ENCODE assay signal across 16 mouse cellular contexts in the genomic region with DNA sequence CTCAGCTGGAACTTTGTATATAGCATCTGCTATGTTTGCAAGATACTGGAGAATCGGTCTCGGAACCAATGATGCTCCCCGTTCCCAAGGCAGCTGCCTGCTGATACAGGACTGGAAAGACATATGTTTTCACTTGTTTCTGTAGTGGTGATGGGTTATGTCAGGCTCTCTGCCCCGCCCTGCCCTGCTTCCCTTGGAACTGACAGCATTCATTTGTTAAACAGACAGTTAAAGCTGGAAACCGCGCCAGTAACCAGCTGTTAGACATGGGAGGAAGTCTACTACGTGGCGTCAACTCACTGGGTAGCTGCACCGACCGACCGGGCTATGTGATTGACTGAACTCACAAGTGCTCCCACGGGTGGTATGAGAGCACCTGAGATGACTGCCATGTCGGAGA. TPM values are rescaled to one million over a fixed set of nuclear protein-coding genes. Genes with fewer than 3 reads are reported as not detected.
DNase-seq lines count a peak whose midpoint lies in the region; ATAC-seq and TF ChIP-seq lines count a peak whose summit lies in the region.
"Had no signal": no experiment of that assay in that cellular context is flagged by ENCODE, and none has a peak within 500 bp of the region (broad histone marks: within the 10 kb centered on the region; RNA-seq: fewer than 3 reads in every experiment).

No protein-coding gene starts in this region.

- no peak overlapping the region for H3K4me2 ChIP-seq in heart, embryonic 11.5 days
- H3K4me2 ChIP-seq in midbrain, embryonic 13.5 days (replicated peaks): no peak overlapping the region
- H3K4me2 ChIP-seq: embryonic facial prominence, embryonic 12.5 days; forebrain, embryonic 12.5 days; hindbrain, embryonic 15.5 days had no signal

- H3K27me3 ChIP-seq in heart, adult 2 months (ENCODE audit: control insufficient read depth, insufficient read depth, low read length): no peaks in the 10 kb centered on the region
- H3K27me3 ChIP-seq in heart, embryonic 11.5 days (ENCODE audit: control insufficient read depth, insufficient read depth, low read length): no peaks in the 10 kb centered on the region
- H3K27me3 ChIP-seq in midbrain, embryonic 13.5 days: no peaks in the 10 kb centered on the region
- H3K27me3 ChIP-seq: CH12.LX; embryonic facial prominence, embryonic 12.5 days; forebrain, embryonic 12.5 days; hindbrain, embryonic 15.5 days had no signal

- TF ChIP-seq POLR2A in heart, adult 2 months (IDR thresholded peaks at IDR 0.05; ENCODE audit: insufficient read depth, low read depth, low read length): no peak

- H3K79me2 ChIP-seq in heart, adult 2 months (replicated peaks; ENCODE audit: control insufficient read depth, insufficient read depth, low read length): no peaks in the 10 kb centered on the region

- no peak overlapping the region for H3K4me3 ChIP-seq in heart, adult 2 months
- no peak overlapping the region for H3K4me3 ChIP-seq in heart, embryonic 11.5 days (ENCODE audit: low read depth, low read length)
- no peak overlapping the region for H3K4me3 ChIP-seq in midbrain, embryonic 13.5 days (replicated peaks)
- H3K4me3 ChIP-seq: embryonic facial prominence, embryonic 12.5 days; forebrain, embryonic 12.5 days; hindbrain, embryonic 15.5 days had no signal

- no peaks in the 10 kb centered on the region for H3K9me3 ChIP-seq in heart, embryonic 11.5 days (replicated peaks; ENCODE audit: control insufficient read depth, low read length)
- no peaks in the 10 kb centered on the region for H3K9me3 ChIP-seq in midbrain, embryonic 13.5 days
- H3K9me3 ChIP-seq: embryonic facial prominence, embryonic 12.5 days; forebrain, embryonic 12.5 days; hindbrain, embryonic 15.5 days had no signal

- no peak for TF ChIP-seq EP300 in heart, adult 2 months (IDR thresholded peaks at IDR 0.05; ENCODE audit: insufficient read depth, low read depth, low read length)

- ATAC-seq in heart, embryonic 11.5 days (replicated peaks; ENCODE audit: insufficient number of reproducible peaks, low FRiP score, low TSS enrichment): no peak
- ATAC-seq in midbrain, embryonic 13.5 days: no peak
- ATAC-seq: liver, postnatal 0 days; midbrain, embryonic 16.5 days had no signal

- no peak overlapping the region for H3K9ac ChIP-seq in heart, adult 2 months (ENCODE audit: low read depth, low read length)
- H3K9ac ChIP-seq in heart, embryonic 11.5 days (ENCODE audit: low read depth, low read length): no peak overlapping the region
- no peak overlapping the region for H3K9ac ChIP-seq in midbrain, embryonic 13.5 days (replicated peaks)
- H3K9ac ChIP-seq: embryonic facial prominence, embryonic 12.5 days; forebrain, embryonic 12.5 days; hindbrain, embryonic 15.5 days; liver, postnatal 0 days had no signal

- no CpG with 5 or more reads among the region's 13 CpGs for WGBS in heart, adult 2 months
- WGBS in heart, embryonic 11.5 days (ENCODE audit: insufficient replicate concordance): no CpG with 5 or more reads among the region's 13 CpGs
- WGBS in midbrain, embryonic 13.5 days: no CpG with 5 or more reads among the region's 13 CpGs

- TF ChIP-seq CTCF in heart, adult 2 months (IDR thresholded peaks at IDR 0.05): no peak

- DNase-seq in heart, adult 2 months: peak; percentile 27 to 29
- peak; percentile 37 for DNase-seq in retina, embryonic 14.5 days (ENCODE audit: low spot score)
- DNase-seq in retina, postnatal 1 day: no peak
- peak; percentile 52 to 71 for DNase-seq in heart, postnatal 14 days
- DNase-seq in mesoderm, embryonic 11.5 days (ENCODE audit: low read depth, low spot score): peak; percentile 78
- no peak for DNase-seq in frontal cortex, postnatal 25 days (ENCODE audit: low spot score in 2 of 2)
- DNase-seq: adrenal gland, postnatal 36 days; liver, postnatal 0 days had no signal

- no peaks in the 10 kb centered on the region for H3K36me3 ChIP-seq in heart, adult 2 months (ENCODE audit: control insufficient read depth, insufficient read depth, low read length)
- no peaks in the 10 kb centered on the region for H3K36me3 ChIP-seq in heart, embryonic 11.5 days (ENCODE audit: control insufficient read depth, insufficient read depth, low read length)
- H3K36me3 ChIP-seq in midbrain, embryonic 13.5 days: no peaks in the 10 kb centered on the region
- H3K36me3 ChIP-seq: embryonic facial prominence, embryonic 12.5 days; forebrain, embryonic 12.5 days; hindbrain, embryonic 15.5 days had no signal

- H3K4me1 ChIP-seq in heart, adult 2 months (ENCODE audit: control insufficient read depth, insufficient read depth, low read length): no peaks in the 10 kb centered on the region
- H3K4me1 ChIP-seq in heart, embryonic 11.5 days (ENCODE audit: control insufficient read depth, insufficient read depth, low read length): no peaks in the 10 kb centered on the region
- H3K4me1 ChIP-seq in midbrain, embryonic 13.5 days (replicated peaks): no peaks in the 10 kb centered on the region
- H3K4me1 ChIP-seq: embryonic facial prominence, embryonic 12.5 days; forebrain, embryonic 12.5 days; hindbrain, embryonic 15.5 days had no signal

- H3K27ac ChIP-seq in heart, adult 2 months: no peak overlapping the region
- no peak overlapping the region for H3K27ac ChIP-seq in heart, embryonic 11.5 days (ENCODE audit: low read depth, low read length)
- H3K27ac ChIP-seq in midbrain, embryonic 13.5 days: no peak overlapping the region
- H3K27ac ChIP-seq: embryonic facial prominence, embryonic 12.5 days; forebrain, embryonic 12.5 days; hindbrain, embryonic 15.5 days; kidney, postnatal 0 days had no signal

- intact Hi-C loops in heart, adult 2 months (cut with DNase I): no loop called here
- intact Hi-C loops in heart, postnatal 14 days (cut with DNase I): no loop called here

RNA-seq across cellular contexts. Expression of gene Adamts18, which starts 56.7 kb away (rescaled TPM):
- total RNA-seq in heart, adult 2 months (2021): not detected
- polyA plus RNA-seq in heart, adult 2 months (2012; rRNA removed): 0.04 TPM in 1 of 2 replicates, not detected in the other
- polyA plus RNA-seq in heart, embryonic 11.5 days (2014; fragmentation: Nextera tagmentation; extraction: Ambion mirVana): 3.2 and 4.6 TPM in 2 replicates
- total RNA-seq in heart, postnatal 14 days (2021): under 1 TPM in 1 of 2 experiments, not detected in 1; 0.05 TPM
- polyA plus RNA-seq in midbrain, embryonic 13.5 days (2015; fragmentation: Nextera tagmentation; extraction: Ambion mirVana): 3.1 and 4.5 TPM in 2 replicates
- total RNA-seq: adrenal gland, postnatal 36 days; CH12.LX had no signal
- polyA plus RNA-seq: liver, postnatal 0 days had no signal

Comparison
In these comparisons a context has a peak if more than half of its experiments do, and no peak if none do; other contexts are left out.
1. DNase-seq: peak in heart, adult 2 months (2 of 2), retina, embryonic 14.5 days (single experiment), heart, postnatal 14 days (2 of 2) and mesoderm, embryonic 11.5 days (single experiment); none in retina, postnatal 1 day (single experiment) and frontal cortex, postnatal 25 days (0 of 2).